Mouse (Mus musculus) heart, postnatal 36 days (tissue): ENCODE results near the gene Zfp982. TPM values are rescaled to one million over a fixed set of nuclear protein-coding genes. Genes with fewer than 3 reads are reported as not detected.
"Not testable (repeated sequence)": the region's sequence is repeated elsewhere in the genome, so short reads cannot be mapped to it uniquely, and the experiment has no call there.

Experiments used
- DNase-seq, 2 experiments: peaks; one replicate each; pipeline ENCODE4 v3.0.0; 2021 to 2022
- intact Hi-C: fragments of 180-260 bp; cut with DNase I; formaldehyde crosslinking; loops from one replicate; pipeline ENCODE4 v1.15.1; 2025
- total RNA-seq, 2 experiments: library from RNA; stranded (reverse); gene quantifications; 2 replicates each; pipeline ENCODE4 v1.2.3; 2021

Zfp982 gene
- total RNA-seq, 2 experiments from 2014 or later, result 8.2 to 9.1 TPM

GRCm38 (mm10) chr4:147556921-147557320 is 64.7 kb downstream of the Zfp982 start:
- DNase-seq, intact Hi-C loops: not testable (repeated sequence)

GRCm38 (mm10) chr4:147558011-147558410 is 65.8 kb downstream of the Zfp982 start:
- DNase-seq, intact Hi-C loops: not testable (repeated sequence)

DNA sequence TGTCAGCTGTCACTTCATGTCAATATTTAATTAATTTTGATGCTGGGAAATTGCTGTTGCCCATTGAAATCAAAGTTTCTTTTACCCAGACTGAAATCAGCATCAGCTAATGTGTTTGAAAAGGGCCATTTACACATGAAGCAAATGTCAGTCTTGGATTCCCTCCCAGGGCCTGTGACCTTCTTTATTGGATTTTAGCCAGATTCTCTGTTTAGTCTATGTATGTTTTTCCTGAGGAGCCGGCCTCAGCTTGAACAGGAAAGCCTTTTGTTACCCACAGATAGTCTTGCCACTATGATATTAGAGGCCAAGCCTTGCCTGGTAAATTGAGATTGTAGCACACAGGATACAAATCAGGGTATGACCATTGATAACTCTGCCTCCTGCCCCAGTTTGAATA is 66.9 kb downstream of the Zfp982 start:
- peak in 1 of 2 experiments; percentile 18 for DNase-seq
- intact Hi-C loops, result not testable (repeated sequence)

Other genes with a start within 250 kb of the Zfp982 start
- gene Zfp988, start 186.7 kb upstream of the Zfp982 start, total RNA-seq, result not detected
- under 1 TPM; 0.42 to 0.70 TPM for gene Zfp978, start 131.1 kb upstream of the Zfp982 start, total RNA-seq
- gene Gm16503, start 47.8 kb downstream of the Zfp982 start, total RNA-seq, result under 1 TPM in 1 of 2 experiments, not detected in 1; 0.08 TPM
- under 1 TPM; 0.16 to 0.19 TPM for gene Zfp985, start 60.9 kb downstream of the Zfp982 start, total RNA-seq
- gene Zfp979, start 150.1 kb downstream of the Zfp982 start, total RNA-seq, result 1 to 10 TPM; 2.8 to 3.6 TPM
- not detected for gene Zfp534, start 210.1 kb downstream of the Zfp982 start, total RNA-seq